Mouse (Mus musculus) intestine, embryonic 16.5 days (tissue): ENCODE data around the gene Dctn1. TPM values are rescaled to one million over a fixed set of nuclear protein-coding genes. Genes with fewer than 3 reads are reported as not detected.

ENCODE experiments used
- ATAC-seq: fragments of 200-750 bp; cut with Nextera tagmentation; 2 replicates; pipeline ENCODE4 v1.8.0; 2017; ENCODE audit warnings: moderate TSS enrichment, moderate library complexity
- H3K27ac ChIP-seq: fragments of 300-500 bp; sonication (generic); 2 replicates; pipeline ENCODE4 v1.5.1; 2014; ENCODE audit warnings: mild to moderate bottlenecking, low read length
- H3K27me3 ChIP-seq: fragments of 300-500 bp; sonication (generic); replicated peaks from 2 replicates; pipeline ENCODE4 v1.6.1; 2014; ENCODE audit warnings: low read length, control low read depth, mixed read lengths; ENCODE audit not compliant: control insufficient read depth, insufficient read depth
- H3K36me3 ChIP-seq: fragments of 300-500 bp; sonication (generic); 2 replicates; pipeline ENCODE4 v1.6.1; 2014; ENCODE audit warnings: low read length, control low read depth; ENCODE audit not compliant: control insufficient read depth, insufficient read depth
- H3K4me1 ChIP-seq: fragments of 300-500 bp; sonication (generic); 2 replicates; pipeline ENCODE4 v1.6.1; 2014; ENCODE audit warnings: low read length, control low read depth, mixed read lengths; ENCODE audit not compliant: control insufficient read depth, insufficient read depth
- H3K4me2 ChIP-seq: fragments of 300-500 bp; sonication (generic); 2 replicates; pipeline ENCODE4 v1.6.1; 2014; ENCODE audit warnings: low read depth, low read length, control low read depth
- H3K4me3 ChIP-seq: fragments of 300-500 bp; sonication (generic); 2 replicates; pipeline ENCODE4 v1.5.1; 2014; ENCODE audit warnings: mild to moderate bottlenecking, low read length
- H3K9ac ChIP-seq: fragments of 300-500 bp; sonication (generic); 2 replicates; pipeline ENCODE4 v1.6.1; 2014; ENCODE audit warnings: low read depth, low read length
- H3K9me3 ChIP-seq: fragments of 300-500 bp; sonication (generic); 2 replicates; pipeline ENCODE4 v1.6.1; 2016; ENCODE audit warnings: low read length, control low read depth; ENCODE audit not compliant: control insufficient read depth
- WGBS: fragments of 180-500 bp; shearing (Covaris S2); extraction: QIAGEN DNeasy Blood & Tissue Kit; methylation state at CpG from one replicate; pipeline ENCODE4 v1.1.7; 2014; 5-methylcytosine and 5-hydroxymethylcytosine counted together
- polyA plus RNA-seq: library from polyadenylated mRNA; unstranded; fragments of >200 nt; fragmentation: Nextera tagmentation; extraction: Ambion mirVana; gene quantifications from 2 replicates; pipeline ENCODE4 v1.2.1, GENCODE M21; 2015

Dctn1 gene
- polyA plus RNA-seq, 1 experiment from 2014 or later, result 73.5 TPM

- Histone ChIP-seq H3K9ac (peak within 1 kb of the TSS; percentile 87), H3K4me2 (peak within 1 kb of the TSS; percentile 81), H3K9me3 (no peaks in the 10 kb centered on the region), H3K27ac (peak within 1 kb of the TSS; percentile 100), H3K36me3 (no peaks in the 10 kb centered on the region; the same call in 1 of the 2 replicates), H3K27me3 (no peaks in the 10 kb centered on the region), H3K4me1 (peaks cover 43% of the 10 kb centered on the region), H3K4me3 (peak within 1 kb of the TSS; percentile 58)
- ATAC-seq, result peak; percentile 9; the same call in 1 of the 2 replicates
- WGBS, result 58% methylated on average over 7 of the region's 7 CpGs
Measured at GRCm38 (mm10) chr6:83134951-83135513, 30.7 kb upstream of the Dctn1 start, which contains the start of gene Rtkn. Rtkn (plus strand) TSS chr6:83135463.

GRCm38 (mm10) chr6:83135571-83136161, 30.1 kb upstream of the Dctn1 start:
- no peaks in the 10 kb centered on the region for H3K9me3 ChIP-seq
- peaks cover 41% of the 10 kb centered on the region for H3K4me1 ChIP-seq
- no peak for ATAC-seq
- H3K4me3 ChIP-seq, result peak overlapping the region; percentile 58
- H3K9ac ChIP-seq, result peak overlapping the region; percentile 87
- H3K36me3 ChIP-seq, result no peaks in the 10 kb centered on the region; the same call in 1 of the 2 replicates
- peak overlapping the region; percentile 100 for H3K27ac ChIP-seq
- 5% methylated on average over 37 of the region's 37 CpGs for WGBS
- peak overlapping the region; percentile 81 for H3K4me2 ChIP-seq
- H3K27me3 ChIP-seq, result no peaks in the 10 kb centered on the region

GRCm38 (mm10) chr6:83136291-83136880, 29.3 kb upstream of the Dctn1 start:
- Histone ChIP-seq H3K9me3 (no peaks in the 10 kb centered on the region), H3K4me3 (peak overlapping the region; percentile 58)

GRCm38 (mm10) chr6:83136881-83137575, 28.7 kb upstream of the Dctn1 start:
- Histone ChIP-seq H3K9ac (peak overlapping the region; percentile 87), H3K4me3 (peak overlapping the region; percentile 58), H3K27ac (peak overlapping the region; percentile 100), H3K9me3 (no peaks in the 10 kb centered on the region), H3K4me1 (peaks cover 36% of the 10 kb centered on the region), H3K27me3 (no peaks in the 10 kb centered on the region), H3K36me3 (no peaks in the 10 kb centered on the region; the same call in 1 of the 2 replicates), H3K4me2 (peak overlapping the region; percentile 81)
- 1% methylated on average over 24 of the region's 26 CpGs for WGBS
- peak; percentile 75 for ATAC-seq

More at GRCm38 (mm10) chr6:83136291-83136880, 29.3 kb upstream of the Dctn1 start:
- peak overlapping the region; percentile 100 for H3K27ac ChIP-seq
- no peak for ATAC-seq
- H3K27me3 ChIP-seq, result no peaks in the 10 kb centered on the region
- WGBS, result 20% methylated on average over 5 of the region's 5 CpGs
- peak overlapping the region; percentile 81 for H3K4me2 ChIP-seq
- peaks cover 34% of the 10 kb centered on the region for H3K4me1 ChIP-seq
- H3K36me3 ChIP-seq, result no peaks in the 10 kb centered on the region; the same call in 1 of the 2 replicates
- H3K9ac ChIP-seq, result peak overlapping the region; percentile 87

- H3K36me3 ChIP-seq, result no peaks in the 10 kb centered on the region; the same call in 1 of the 2 replicates
- peaks cover 39% of the 10 kb centered on the region for H3K4me1 ChIP-seq
- peak; percentile 81 for ATAC-seq
- peak overlapping the region; percentile 81 for H3K4me2 ChIP-seq
- H3K27me3 ChIP-seq, result no peaks in the 10 kb centered on the region
- peak overlapping the region; percentile 87 for H3K9ac ChIP-seq
- H3K9me3 ChIP-seq, result no peaks in the 10 kb centered on the region
- H3K27ac ChIP-seq, result peak overlapping the region; percentile 100
- 1% methylated on average over 12 of the region's 12 CpGs for WGBS
- H3K4me3 ChIP-seq, result peak overlapping the region; percentile 58
Measured at GRCm38 (mm10) chr6:83137576-83137950, 28.2 kb upstream of the Dctn1 start.

- peak overlapping the region; percentile 87 for H3K9ac ChIP-seq
- H3K27ac ChIP-seq, result peak overlapping the region; percentile 100
- H3K4me2 ChIP-seq, result peak overlapping the region; percentile 81
- no peaks in the 10 kb centered on the region for H3K27me3 ChIP-seq
- H3K9me3 ChIP-seq, result no peaks in the 10 kb centered on the region
- ATAC-seq, result peak; percentile 19
- no peaks in the 10 kb centered on the region; the same call in 1 of the 2 replicates for H3K36me3 ChIP-seq
- H3K4me1 ChIP-seq, result peaks cover 42% of the 10 kb centered on the region
- WGBS, result 2% methylated on average over 11 of the region's 11 CpGs
- peak overlapping the region; percentile 58 for H3K4me3 ChIP-seq
Measured at GRCm38 (mm10) chr6:83138056-83138455, 27.7 kb upstream of the Dctn1 start.

GRCm38 (mm10) chr6:83140044-83140443, 25.7 kb upstream of the Dctn1 start:
- H3K27ac ChIP-seq, result no peak overlapping the region

GRCm38 (mm10) chr6:83141636-83142035, 24.1 kb upstream of the Dctn1 start:
- Histone ChIP-seq H3K4me2 (peak overlapping the region; percentile 57), H3K4me3 (peak overlapping the region; percentile 35; the same call in 1 of the 2 replicates), H3K9me3 (no peaks in the 10 kb centered on the region), H3K36me3 (no peaks in the 10 kb centered on the region; the same call in 1 of the 2 replicates), H3K4me1 (peaks cover 24% of the 10 kb centered on the region), H3K9ac (no peak overlapping the region), H3K27me3 (no peaks in the 10 kb centered on the region), H3K27ac (no peak overlapping the region)
- no peak for ATAC-seq
- WGBS, result 53% methylated on average over 4 of the region's 4 CpGs

More at GRCm38 (mm10) chr6:83140044-83140443, 25.7 kb upstream of the Dctn1 start:
- Histone ChIP-seq H3K27me3 (no peaks in the 10 kb centered on the region), H3K4me2 (no peak overlapping the region), H3K36me3 (no peaks in the 10 kb centered on the region; the same call in 1 of the 2 replicates), H3K9me3 (no peaks in the 10 kb centered on the region), H3K9ac (no peak overlapping the region), H3K4me1 (peaks cover 38% of the 10 kb centered on the region), H3K4me3 (no peak overlapping the region)
- 87% methylated on average over 8 of the region's 8 CpGs for WGBS
- no peak for ATAC-seq
